Mouse (Mus musculus): ENCODE results near the gene Gm5089. TPM values are rescaled to one million over a fixed set of nuclear protein-coding genes. Genes with fewer than 3 reads are reported as not detected.

The Gm5089 gene
- total and polyA plus RNA-seq, 3 experiments = not detected

GRCm38 (mm10) chr14:122455562-122455958 is 4.6 kb upstream of the Gm5089 start:
- Histone ChIP-seq H3K27me3 (ENCODE audit: control insufficient read depth in 1 of 2, insufficient read depth in 2 of 2, low read length in 2 of 2) (no peaks in the 10 kb centered on the region), H3K36me3 (ENCODE audit: control insufficient read depth in 1 of 2, insufficient read depth in 2 of 2, low read length in 2 of 2) (peaks cover 4 to 14% of the 10 kb centered on the region in 2 experiments), H3K79me2 (ENCODE audit: control insufficient read depth, insufficient read depth, low read length, poor library complexity) (peaks cover 8% of the 10 kb centered on the region), H3K27ac (ENCODE audit: control insufficient read depth, low read depth, low read length) (no peak overlapping the region), H3K9ac (ENCODE audit: control insufficient read depth, low read depth, low read length, poor library complexity, severe bottlenecking) (no peak overlapping the region), H3K9me3 (replicated peaks; ENCODE audit: insufficient read depth, low read length) (no peaks in the 10 kb centered on the region), H3K4me1 (ENCODE audit: control insufficient read depth in 1 of 2, insufficient read depth in 2 of 2, low read length in 2 of 2) (peaks cover 3 to 4% of the 10 kb centered on the region in 2 experiments; a peak in 3 of 4 replicates), H3K4me3 (ENCODE audit: control insufficient read depth in 1 of 2, insufficient read depth in 1 of 2, low read depth in 2 of 2, low read length in 2 of 2) (no peak overlapping the region)
- DNase-seq (ENCODE audit: low read depth, low spot score) = no peak
- no peak for TF ChIP-seq ZMIZ1 (IDR thresholded peaks at IDR 0.05; ENCODE audit: low read depth, low read length)
- no peak for TF ChIP-seq ZC3H11A (IDR thresholded peaks at IDR 0.05; ENCODE audit: low read depth, low read length)
- TF ChIP-seq MEF2A (IDR thresholded peaks at IDR 0.05; ENCODE audit: extremely low read depth, insufficient replicate concordance, low read depth, low read length, poor library complexity, severe bottlenecking) = no peak
- TF ChIP-seq ETS1 (IDR thresholded peaks at IDR 0.05; ENCODE audit: low read depth, low read length) = no peak
- TF ChIP-seq POLR2A (IDR thresholded peaks at IDR 0.05; ENCODE audit: control insufficient read depth in 1 of 2, insufficient read depth in 1 of 2, low read depth in 1 of 2, low read length in 2 of 2, poor library complexity in 1 of 2) = no peak
- no peak for TF ChIP-seq MYC (IDR thresholded peaks at IDR 0.05; ENCODE audit: low read depth, low read length)
- TF ChIP-seq MXI1 (IDR thresholded peaks at IDR 0.05; ENCODE audit: low read depth, low read length) = no peak
- TF ChIP-seq BHLHE40 (IDR thresholded peaks at IDR 0.05; ENCODE audit: borderline replicate concordance, low read depth, low read length) = no peak
- no peak for TF ChIP-seq HCFC1 (IDR thresholded peaks at IDR 0.05; ENCODE audit: low read depth, low read length)
- no peak for TF ChIP-seq EP300 (IDR thresholded peaks at IDR 0.05; ENCODE audit: low read depth in 1 of 2, low read length in 2 of 2)
- no peak for TF ChIP-seq ZKSCAN1 (IDR thresholded peaks at IDR 0.05; ENCODE audit: low read depth, low read length)
- TF ChIP-seq ELF1 (IDR thresholded peaks at IDR 0.05; ENCODE audit: low read depth, low read length) = no peak
- TF ChIP-seq GATA1 (IDR thresholded peaks at IDR 0.05; ENCODE audit: low read depth, low read length) = no peak
- no peak for TF ChIP-seq RCOR1 (IDR thresholded peaks at IDR 0.05; ENCODE audit: low read depth, low read length)

- no peaks in the 10 kb centered on the region for H3K27me3 ChIP-seq (ENCODE audit: control insufficient read depth in 1 of 2, insufficient read depth in 2 of 2, low read length in 2 of 2)
- no peak for TF ChIP-seq ETS1 (IDR thresholded peaks at IDR 0.05; ENCODE audit: low read depth, low read length)
- TF ChIP-seq NRF1 (IDR thresholded peaks at IDR 0.05; ENCODE audit: insufficient read depth, low read depth, low read length, poor library complexity, severe bottlenecking) = no peak
- TF ChIP-seq POLR2A (IDR thresholded peaks at IDR 0.05; ENCODE audit: control insufficient read depth in 1 of 2, insufficient read depth in 1 of 2, low read depth in 1 of 2, low read length in 2 of 2, poor library complexity in 1 of 2) = no peak
- TF ChIP-seq MYB (IDR thresholded peaks at IDR 0.05; ENCODE audit: low read depth, low read length) = no peak
- TF ChIP-seq UBTF (IDR thresholded peaks at IDR 0.05; ENCODE audit: borderline replicate concordance, insufficient read depth, low read depth, low read length) = no peak
- TF ChIP-seq EP300 (IDR thresholded peaks at IDR 0.05; ENCODE audit: low read depth in 1 of 2, low read length in 2 of 2) = no peak
- no peak for TF ChIP-seq RAD21 (IDR thresholded peaks at IDR 0.05; ENCODE audit: low read depth, low read length)
- H3K36me3 ChIP-seq (ENCODE audit: control insufficient read depth in 1 of 2, insufficient read depth in 2 of 2, low read length in 2 of 2) = peaks cover 2 to 9% of the 10 kb centered on the region in 2 experiments
- peaks cover 3% of the 10 kb centered on the region for H3K79me2 ChIP-seq (ENCODE audit: control insufficient read depth, insufficient read depth, low read length, poor library complexity)
- no peak overlapping the region for H3K4me3 ChIP-seq (ENCODE audit: control insufficient read depth in 1 of 2, insufficient read depth in 1 of 2, low read depth in 2 of 2, low read length in 2 of 2)
- no peak overlapping the region for H3K9ac ChIP-seq (ENCODE audit: control insufficient read depth, low read depth, low read length, poor library complexity, severe bottlenecking)
- H3K9me3 ChIP-seq (replicated peaks; ENCODE audit: insufficient read depth, low read length) = no peaks in the 10 kb centered on the region
- peaks cover 0 to 3% of the 10 kb centered on the region in 2 experiments; a peak in 2 of 4 replicates for H3K4me1 ChIP-seq (ENCODE audit: control insufficient read depth in 1 of 2, insufficient read depth in 2 of 2, low read length in 2 of 2)
- no peak overlapping the region for H3K27ac ChIP-seq (ENCODE audit: control insufficient read depth, low read depth, low read length)
- DNase-seq (ENCODE audit: low read depth, low spot score) = no peak
Measured at GRCm38 (mm10) chr14:122454901-122455561, 4.1 kb upstream of the Gm5089 start.
